Mouse (Mus musculus): ENCODE data around the gene Calml4. TPM values are rescaled to one million over a fixed set of nuclear protein-coding genes. Genes with fewer than 3 reads are reported as not detected.
"Not testable (repeated sequence)": the region's sequence is repeated elsewhere in the genome, so short reads cannot be mapped to it uniquely, and the experiment has no call there.

Calml4 gene
- total RNA-seq, 1 experiment from 2014 or later, result not detected

DNA sequence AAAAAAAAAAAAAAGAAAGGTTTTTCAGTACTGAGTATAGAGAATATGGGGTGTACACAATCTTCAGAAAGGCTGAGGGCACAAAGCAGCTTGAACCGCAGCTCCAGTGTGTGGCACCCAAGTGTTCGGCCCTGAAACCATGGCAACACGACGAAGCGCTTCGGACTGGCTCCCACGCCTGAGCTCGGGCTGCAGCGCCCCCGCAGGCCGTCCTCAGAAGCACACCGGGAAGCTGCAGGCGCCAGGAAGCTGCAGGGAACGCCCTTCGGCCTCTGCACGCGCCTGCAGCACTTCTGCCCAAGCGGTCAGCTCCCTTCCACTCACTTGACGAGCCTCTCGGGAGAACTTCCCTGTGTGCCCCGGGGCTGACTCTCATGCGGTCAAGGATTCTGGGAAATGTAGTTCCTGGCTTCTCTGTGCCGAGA is 29.2 kb upstream of the Calml4 start:
- peak; percentile 94 for ATAC-seq (ENCODE audit: extremely low read depth, insufficient number of reproducible peaks, low FRiP score, poor library complexity, severe bottlenecking)

DNA sequence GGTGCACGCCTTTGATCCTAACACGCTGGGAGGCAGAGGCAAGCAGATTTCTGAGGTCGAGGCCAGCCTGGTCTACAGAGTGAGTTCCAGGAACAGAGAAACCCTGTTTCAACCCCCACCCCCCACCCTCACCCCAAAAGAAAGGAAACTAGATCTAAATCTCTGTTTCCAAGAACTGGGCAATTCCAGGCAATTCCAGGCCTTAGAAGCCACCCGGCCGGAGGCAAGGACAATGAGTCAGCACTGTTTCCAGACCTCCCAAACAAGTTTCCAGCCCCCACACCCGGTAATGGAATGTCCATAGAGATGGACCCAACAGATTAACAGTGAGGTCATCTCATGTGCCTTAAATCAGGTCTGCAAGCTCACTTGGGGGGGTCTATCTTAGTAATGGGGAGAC is 28.0 kb upstream of the Calml4 start:
- ATAC-seq (ENCODE audit: extremely low read depth, insufficient number of reproducible peaks, low FRiP score, poor library complexity, severe bottlenecking), result no peak

DNA sequence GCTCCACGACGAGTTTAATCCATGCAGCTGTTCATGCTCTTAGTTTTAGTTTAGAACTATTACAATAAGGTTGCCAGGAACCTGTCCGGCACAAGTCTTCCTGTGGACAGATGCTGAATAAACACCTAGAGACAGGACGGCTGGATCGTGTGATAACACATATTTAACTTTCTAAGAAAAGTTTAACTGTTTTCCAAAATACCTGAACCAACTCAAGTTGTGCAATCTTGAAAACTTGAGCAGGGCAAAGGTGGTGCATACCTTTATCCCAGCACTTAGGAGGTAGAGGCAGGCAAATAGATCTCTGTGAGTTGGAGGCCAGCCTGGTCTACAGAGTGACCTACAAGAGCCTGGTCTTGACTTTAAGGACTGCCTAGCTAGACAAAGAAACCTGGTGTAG is 23.0 kb upstream of the Calml4 start:
- no peak for ATAC-seq (ENCODE audit: extremely low read depth, insufficient number of reproducible peaks, low FRiP score, poor library complexity, severe bottlenecking)

DNA sequence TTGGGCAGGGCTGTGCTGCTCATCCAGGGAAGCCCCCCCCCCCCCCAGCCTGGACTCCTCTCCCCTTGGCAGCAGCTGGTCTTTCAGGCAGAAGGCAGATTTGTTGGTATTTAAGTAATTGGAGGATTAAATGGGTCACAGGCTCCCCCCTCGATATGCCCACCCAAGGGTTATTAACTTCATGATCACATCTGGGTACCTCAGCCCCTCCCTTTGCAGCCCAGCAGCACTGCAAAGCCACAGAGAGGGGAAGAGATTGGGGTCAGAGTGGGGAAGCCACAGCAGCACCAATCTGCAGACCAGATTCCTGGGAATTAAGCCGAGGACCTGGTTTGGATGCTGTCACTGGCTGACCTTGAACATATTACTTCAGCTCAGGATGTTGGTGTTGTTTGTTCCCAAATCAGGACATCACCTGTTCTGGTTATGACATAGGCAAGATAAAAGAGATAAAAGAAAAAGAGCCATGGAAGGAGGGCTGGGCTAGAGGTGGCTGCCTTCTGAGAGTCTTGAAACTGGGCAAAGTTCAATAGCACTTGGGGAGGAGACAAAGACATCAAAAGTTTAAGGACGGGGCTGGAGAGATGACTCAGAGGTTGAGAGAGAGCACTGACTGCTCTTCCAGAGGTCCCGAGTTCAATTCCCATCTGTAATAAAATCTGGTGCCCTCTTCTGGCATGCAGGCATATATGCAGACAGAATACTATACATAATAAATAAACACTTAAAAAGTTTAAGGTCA is 22.0 kb upstream of the Calml4 start:
- ATAC-seq (ENCODE audit: extremely low read depth, insufficient number of reproducible peaks, low FRiP score, poor library complexity, severe bottlenecking), result no peak

DNA sequence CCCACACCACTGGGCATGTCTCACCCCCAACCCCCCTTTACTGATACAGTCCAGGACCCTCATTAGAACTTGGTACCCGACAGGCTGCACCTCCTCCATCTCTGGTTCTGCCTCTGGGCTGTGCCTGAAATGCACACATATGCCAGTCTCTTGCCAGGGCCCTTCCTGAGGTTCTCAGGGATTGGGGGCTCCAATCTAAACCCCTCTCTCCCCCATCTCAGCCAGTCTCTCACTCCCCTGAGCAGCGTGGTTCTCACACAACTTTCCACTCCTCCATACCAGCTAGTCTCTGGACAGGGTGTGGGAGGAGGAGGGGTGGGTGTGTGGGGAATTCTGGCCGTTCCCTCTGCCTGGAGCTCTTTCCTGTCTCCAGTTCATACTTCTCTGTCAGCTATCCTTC is 20.3 kb upstream of the Calml4 start:
- no peak for ATAC-seq (ENCODE audit: extremely low read depth, insufficient number of reproducible peaks, low FRiP score, poor library complexity, severe bottlenecking)

DNA sequence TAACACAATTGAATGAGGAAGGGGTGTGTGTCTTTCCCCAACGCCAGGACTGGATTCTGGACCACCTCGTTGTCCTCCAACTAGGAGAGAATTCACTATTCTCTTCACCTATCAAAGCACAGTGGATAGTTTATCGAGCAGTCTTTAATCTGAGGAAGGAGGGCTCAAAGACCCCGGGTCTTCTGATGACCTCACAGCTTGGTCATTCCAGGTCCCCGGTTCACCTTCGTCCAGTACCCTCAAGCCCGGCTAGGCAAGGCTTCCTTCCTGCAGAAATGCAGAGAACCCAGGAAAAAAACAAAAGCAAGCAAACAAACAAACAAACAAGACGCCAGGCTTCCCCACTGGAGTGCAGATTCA is 19.8 kb upstream of the Calml4 start:
- ATAC-seq (ENCODE audit: extremely low read depth, insufficient number of reproducible peaks, low FRiP score, poor library complexity, severe bottlenecking), result no peak

DNA sequence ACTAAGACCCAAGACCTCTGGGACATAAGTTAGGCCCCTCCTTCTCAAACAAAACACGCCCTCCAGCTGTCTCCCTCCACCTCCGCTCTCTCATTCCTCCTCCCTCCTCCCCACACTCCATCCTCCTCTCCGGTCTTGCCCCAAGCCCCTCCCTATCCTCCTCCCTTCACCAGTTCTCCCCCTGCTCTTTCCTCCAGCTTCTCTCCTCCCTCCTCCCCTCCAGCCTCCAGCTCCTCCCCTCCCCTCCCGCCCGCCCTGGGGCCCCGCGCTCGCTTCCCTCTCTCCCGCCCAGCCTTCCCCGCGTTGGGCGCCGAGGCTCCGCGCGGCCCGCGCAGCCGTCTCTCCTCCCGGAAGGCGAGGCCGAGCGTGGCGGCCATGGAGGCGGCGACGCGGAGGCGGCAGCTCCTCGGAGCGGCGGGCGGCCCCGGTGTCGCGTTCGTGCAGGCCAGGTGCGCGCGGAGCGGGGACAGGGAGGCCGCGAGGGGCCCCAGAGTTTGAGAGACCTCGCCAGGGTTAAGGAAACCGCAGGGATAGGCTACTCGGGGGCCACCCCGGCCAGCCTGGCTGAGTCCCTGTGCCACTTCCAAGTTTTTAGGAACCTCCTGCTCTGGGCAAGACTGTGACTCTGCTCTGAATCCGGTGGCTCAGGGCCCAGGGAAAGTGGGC is 19.2 kb upstream of the Calml4 start, which contains the start of gene Cln6:
Gene Cln6, plus strand, starts transcription at position 280 of the 666 bp plus-strand sequence.
- peak; percentile 63 for ATAC-seq (ENCODE audit: extremely low read depth, insufficient number of reproducible peaks, low FRiP score, poor library complexity, severe bottlenecking)

DNA sequence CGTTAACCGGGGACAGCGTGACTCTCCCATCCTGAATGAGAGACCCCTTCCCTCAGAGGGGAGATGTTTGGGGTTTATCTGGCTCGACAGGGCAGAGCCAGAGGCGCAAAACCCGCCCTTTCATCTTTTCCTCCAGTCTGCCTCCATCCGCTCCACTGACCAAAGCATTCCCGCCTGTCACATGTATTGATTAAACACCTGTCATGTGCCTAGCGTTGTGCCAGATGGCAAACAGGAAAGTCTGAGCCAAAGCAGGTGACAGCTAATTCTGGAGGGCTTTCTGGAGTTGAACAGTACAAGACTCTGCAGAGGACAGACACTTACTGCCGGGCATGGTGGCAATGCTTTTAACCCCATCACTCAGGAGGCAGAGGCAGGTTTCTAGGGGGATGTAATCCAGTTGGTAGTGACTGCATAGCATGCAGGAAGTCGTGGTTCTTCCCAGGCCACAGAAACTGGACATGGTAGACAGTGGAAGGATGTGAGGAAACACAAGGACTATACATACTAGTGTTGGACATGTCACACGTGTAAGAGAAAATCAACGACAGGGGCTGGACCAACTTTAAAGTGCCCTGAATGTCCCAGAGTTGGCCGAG is 18.6 kb upstream of the Calml4 start:
- no peak for ATAC-seq (ENCODE audit: extremely low read depth, insufficient number of reproducible peaks, low FRiP score, poor library complexity, severe bottlenecking)

DNA sequence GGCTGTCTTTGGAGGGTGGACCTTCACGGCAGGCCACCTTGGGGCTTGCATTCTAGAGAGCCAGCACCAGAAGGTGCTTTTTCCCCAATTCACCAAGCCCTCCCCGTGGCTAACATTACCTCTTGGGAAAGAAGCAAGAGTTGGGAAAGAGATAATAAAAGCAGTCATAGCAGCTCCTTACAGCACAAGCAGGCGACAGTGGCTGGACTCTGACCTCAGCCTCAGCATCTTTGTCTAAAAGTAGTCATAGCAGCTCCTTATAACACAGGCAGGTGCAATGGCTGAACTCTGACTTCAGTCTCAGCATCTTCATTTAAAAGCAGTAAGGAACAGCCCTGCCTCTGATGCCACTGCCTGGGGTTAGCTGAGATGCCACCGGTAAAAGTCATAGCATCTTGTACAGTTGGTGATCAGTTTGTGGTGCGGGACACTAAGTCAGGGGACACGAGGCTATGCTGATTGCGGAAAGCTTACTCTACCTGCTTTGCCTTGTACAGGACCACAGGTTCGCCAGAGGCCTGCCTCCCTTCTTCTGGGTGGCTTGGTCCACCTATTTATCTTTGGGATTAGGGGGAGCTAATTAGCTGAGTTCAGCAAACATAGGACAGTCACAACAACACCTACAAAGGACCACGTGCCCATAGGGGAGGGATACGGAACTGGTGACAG is 14.4 kb upstream of the Calml4 start:
- no peak for ATAC-seq (ENCODE audit: extremely low read depth, insufficient number of reproducible peaks, low FRiP score, poor library complexity, severe bottlenecking)

DNA sequence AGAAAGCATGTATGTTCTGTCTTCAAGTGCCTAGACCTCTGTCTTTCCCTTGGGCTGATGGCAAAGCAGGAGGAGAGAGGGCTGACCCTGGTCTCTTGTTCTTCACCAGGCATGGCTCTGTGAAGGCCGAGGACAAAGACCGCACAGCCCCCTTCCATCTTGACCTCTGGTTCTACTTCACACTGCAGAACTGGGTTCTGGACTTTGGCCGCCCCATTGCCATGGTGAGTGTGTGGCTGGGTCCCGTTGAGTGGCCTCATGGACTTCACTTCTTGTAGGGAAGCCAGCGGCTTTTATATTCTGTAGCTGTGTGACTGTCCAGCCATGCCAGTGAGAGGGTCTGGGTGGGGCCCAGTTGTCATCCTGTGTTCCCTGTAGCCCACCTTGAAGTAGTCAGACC is 13.4 kb upstream of the Calml4 start:
- ATAC-seq (ENCODE audit: extremely low read depth, insufficient number of reproducible peaks, low FRiP score, poor library complexity, severe bottlenecking), result no peak

DNA sequence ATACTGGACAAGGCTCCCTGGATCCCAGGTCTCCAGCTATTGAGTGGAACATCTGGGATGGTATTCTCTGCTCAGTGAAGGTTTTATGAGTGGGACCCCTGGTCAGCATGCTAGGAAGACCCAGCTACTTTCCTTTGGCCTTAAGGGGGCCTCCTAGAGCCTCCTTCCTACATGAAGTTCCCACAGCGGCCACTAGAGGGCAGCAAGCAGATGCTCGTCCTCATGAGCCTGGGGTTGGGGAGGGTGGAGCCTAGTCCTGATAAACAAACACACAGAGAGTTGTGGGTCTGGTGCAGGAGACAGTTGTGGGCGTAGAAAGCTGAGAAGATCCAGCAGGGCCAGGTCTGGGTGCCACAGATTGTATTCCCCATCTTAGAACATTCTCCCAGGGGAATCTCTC is 10.2 kb upstream of the Calml4 start:
- ATAC-seq (ENCODE audit: extremely low read depth, insufficient number of reproducible peaks, low FRiP score, poor library complexity, severe bottlenecking), result peak; percentile 75

DNA sequence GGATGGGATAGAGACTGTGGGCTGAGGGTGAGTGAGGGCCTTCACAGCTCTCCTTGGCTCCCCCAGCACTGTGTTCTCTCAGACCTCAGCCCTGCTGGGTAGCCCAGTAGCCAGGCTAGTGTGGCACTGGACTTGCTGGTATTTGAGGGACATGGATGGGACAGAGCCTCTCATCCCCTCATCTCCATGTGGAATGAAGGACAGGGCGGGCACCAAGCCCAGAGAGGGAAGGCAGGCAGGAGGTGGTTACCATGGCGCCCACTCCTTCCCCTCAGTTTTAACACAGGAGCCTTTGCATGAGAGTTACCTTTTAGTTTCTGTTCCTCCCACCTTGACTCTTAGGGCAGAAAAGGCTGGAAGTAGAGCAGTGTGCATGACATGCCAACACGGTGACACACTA is 9.2 kb upstream of the Calml4 start:
- ATAC-seq (ENCODE audit: extremely low read depth, insufficient number of reproducible peaks, low FRiP score, poor library complexity, severe bottlenecking), result no peak

DNA sequence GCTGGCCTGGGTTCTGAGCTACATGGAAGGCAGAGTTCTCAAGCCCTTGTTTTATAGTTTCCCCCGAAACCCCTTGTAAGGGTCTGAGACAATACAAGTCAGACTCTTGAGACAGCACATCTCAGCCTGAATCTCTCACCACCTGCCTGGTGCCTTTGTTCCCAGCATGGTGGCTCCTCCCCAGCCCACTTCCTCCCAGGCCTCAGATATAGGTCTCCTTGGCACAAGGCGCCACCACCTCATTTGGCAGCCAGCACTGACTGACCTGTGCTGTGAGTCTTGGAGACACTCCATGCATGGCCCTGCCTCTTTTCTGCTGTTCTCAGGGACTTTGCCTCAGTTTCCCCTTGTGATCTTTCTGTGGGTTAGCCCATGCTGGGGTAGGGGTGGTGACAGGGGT is 6.3 kb upstream of the Calml4 start:
- no peak for ATAC-seq (ENCODE audit: extremely low read depth, insufficient number of reproducible peaks, low FRiP score, poor library complexity, severe bottlenecking)

DNA sequence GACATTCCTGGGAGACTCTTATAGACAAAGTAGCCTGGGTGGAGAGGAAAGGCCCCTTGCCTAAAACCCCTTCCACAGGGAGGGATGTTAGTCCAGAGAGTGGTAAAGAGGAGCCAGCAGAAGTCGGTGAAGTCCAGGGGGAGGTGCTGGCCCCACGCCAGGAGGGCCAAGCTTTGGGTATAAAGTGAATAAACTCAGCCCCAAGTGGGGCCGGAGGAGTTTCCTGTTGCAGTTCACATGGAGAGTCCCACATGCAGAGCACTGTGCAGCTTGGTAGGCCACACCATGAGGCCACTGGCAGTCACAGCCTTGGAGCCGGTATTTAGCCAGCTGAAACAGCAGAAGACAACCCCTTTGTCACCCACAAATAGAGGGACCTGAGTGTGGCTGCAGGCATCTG is 3.4 kb upstream of the Calml4 start:
- no peak for ATAC-seq (ENCODE audit: extremely low read depth, insufficient number of reproducible peaks, low FRiP score, poor library complexity, severe bottlenecking)

DNA sequence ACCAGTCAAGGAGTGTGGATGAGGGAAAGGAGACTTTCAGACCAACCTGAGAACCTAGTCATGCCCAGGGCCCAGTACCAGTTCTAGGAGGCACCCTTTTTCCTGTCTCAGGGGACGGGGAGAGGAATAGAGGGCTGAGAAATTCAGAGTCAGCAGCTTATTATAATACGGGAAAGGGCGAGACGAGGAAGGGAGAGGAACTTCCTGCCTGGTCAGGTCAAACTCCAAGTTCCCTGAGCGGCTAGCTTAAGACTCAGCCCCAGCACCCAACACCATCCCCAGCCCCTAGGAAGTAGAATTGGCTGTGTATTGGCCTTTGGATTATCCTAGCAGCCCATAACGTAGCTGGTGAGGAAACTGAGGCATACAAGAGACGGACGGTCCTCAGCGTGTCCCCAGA is 664 bp upstream of the Calml4 start:
- no peak for ATAC-seq (ENCODE audit: extremely low read depth, insufficient number of reproducible peaks, low FRiP score, poor library complexity, severe bottlenecking)

DNA sequence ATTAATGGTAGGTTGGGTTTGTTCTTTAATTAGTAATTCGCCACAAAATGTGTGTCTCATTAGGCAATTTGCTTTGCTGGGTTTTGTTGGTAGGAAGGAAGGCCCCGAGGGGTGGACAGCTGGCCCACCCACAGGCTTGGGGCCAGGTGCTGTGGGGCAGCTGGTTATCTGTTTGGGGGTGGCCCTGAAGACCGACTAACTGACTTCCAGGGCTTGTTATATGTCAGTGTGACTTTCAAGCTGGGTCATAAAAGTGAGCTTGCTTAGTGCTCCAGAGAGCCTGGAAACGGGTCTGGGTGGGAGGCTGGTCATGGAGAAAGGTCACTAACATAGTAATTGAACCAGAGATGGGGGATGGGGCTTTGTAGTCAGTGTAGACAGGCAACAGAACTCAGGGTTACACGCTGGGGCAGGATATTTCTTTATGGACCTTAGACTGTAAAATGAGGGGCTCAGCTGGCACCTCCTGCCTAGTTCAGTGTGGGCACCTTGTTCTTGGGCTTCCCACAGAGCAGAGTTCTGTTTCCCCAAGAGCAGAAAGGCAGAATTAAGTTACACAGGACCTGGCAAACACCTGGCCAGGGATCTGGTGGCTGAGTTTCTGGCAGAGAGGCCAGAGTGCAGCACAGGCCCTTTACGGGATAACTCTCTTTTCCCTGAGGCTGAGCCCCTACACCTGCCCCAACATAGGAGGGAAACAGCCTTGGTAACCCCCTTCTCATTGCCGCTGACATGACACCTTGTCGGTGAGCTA is 563 bp downstream of the Calml4 start:
- no peak for ATAC-seq (ENCODE audit: extremely low read depth, insufficient number of reproducible peaks, low FRiP score, poor library complexity, severe bottlenecking)

DNA sequence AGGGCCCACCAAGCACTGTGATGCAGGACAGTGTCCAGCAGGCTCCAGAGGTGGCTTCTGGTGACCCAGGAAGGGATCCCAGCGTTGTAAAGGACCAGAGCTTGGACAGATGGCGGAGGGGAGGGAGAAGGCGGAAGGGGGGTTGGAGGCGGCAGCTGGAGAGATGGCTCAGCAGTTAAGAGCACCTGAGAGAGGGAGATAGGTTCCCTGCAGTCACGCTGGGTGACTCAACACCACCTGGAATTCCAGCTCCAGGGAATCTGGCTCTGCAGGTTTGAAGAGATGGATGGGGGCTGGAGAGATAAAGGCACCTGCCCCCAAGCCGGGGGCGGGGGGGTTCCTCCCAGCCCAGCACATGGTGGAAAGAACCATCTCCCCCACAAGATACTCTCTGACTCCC is 2.2 kb downstream of the Calml4 start:
- ATAC-seq (ENCODE audit: extremely low read depth, insufficient number of reproducible peaks, low FRiP score, poor library complexity, severe bottlenecking), result not testable (repeated sequence)

DNA sequence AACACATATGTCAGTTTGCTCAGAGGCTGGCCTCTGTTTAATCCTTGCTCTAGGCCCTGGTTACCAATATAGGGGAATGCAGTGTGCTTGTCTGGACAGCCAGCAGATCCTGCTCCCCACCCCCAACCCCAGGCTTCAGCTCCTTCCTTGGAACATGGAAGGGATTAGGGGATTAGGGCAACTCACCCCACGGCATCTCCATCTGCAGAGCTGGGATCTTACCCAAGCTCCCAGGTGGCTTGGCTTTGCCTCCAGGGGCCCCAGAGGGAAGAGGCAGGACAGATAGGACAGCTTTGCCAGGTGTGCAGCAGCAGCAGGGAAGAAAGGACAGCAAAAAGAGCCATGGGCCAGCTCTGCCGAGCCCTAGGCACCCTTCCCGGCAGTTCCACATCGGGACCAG is 3.0 kb downstream of the Calml4 start:
- ATAC-seq (ENCODE audit: extremely low read depth, insufficient number of reproducible peaks, low FRiP score, poor library complexity, severe bottlenecking), result no peak

DNA sequence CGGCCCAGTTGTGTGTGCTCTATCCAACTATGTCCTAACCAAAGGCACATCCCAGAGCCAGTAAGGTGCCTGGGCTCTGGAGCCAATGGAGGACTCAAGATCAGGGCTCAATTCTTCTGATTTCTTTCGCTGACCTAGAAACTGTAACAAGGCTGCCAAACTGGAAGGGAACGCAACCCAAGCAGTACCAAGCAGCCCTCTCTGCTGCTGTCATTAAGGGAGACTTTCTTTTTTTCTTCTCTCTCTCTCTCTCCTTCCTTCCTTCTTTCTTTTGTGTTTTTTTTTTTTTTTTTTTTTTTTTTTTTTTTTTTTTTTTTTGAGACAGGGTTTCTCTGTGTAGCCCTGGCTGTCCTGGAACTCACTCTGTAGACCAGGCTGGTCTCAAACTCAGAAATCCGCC is 11.4 kb downstream of the Calml4 start:
- ATAC-seq (ENCODE audit: extremely low read depth, insufficient number of reproducible peaks, low FRiP score, poor library complexity, severe bottlenecking), result not testable (repeated sequence)

Measured in neutrophil, adult 5-6 weeks (primary cell).